Mouse (Mus musculus) kidney, postnatal 0 days (tissue): ENCODE data around the gene Xylt1. TPM values are rescaled to one million over a fixed set of nuclear protein-coding genes. Genes with fewer than 3 reads are reported as not detected.

Experiments used
- ATAC-seq: fragments of 200-750 bp; cut with Nextera tagmentation; replicated peaks from 2 replicates; pipeline ENCODE4 v1.8.0; 2017; ENCODE audit warnings: low read depth, moderate number of reproducible peaks, moderate TSS enrichment, moderate library complexity; ENCODE audit not compliant: low FRiP score
- DNase-seq: peaks from one replicate; pipeline ENCODE4 v3.0.0-alpha.2; 2016; ENCODE audit warnings: low spot score
- H3K27ac ChIP-seq: fragments of 300-500 bp; sonication (generic); 2 replicates; pipeline ENCODE4 v1.5.1; 2014; ENCODE audit warnings: mild to moderate bottlenecking
- H3K27me3 ChIP-seq: fragments of 300-500 bp; sonication (generic); 2 replicates; pipeline ENCODE4 v1.6.1; 2014; ENCODE audit warnings: low read length, mixed read lengths; ENCODE audit not compliant: insufficient read depth
- H3K36me3 ChIP-seq: fragments of 300-500 bp; sonication (generic); 2 replicates; pipeline ENCODE4 v1.6.1; 2014; ENCODE audit warnings: low read length, mixed read lengths; ENCODE audit not compliant: insufficient read depth
- H3K4me1 ChIP-seq: fragments of 300-500 bp; sonication (generic); replicated peaks from 2 replicates; pipeline ENCODE4 v1.6.1; 2014; ENCODE audit warnings: antibody characterized with exemption, low read length, mixed read lengths; ENCODE audit not compliant: insufficient read depth
- H3K4me2 ChIP-seq: fragments of 300-500 bp; sonication (generic); 2 replicates; pipeline ENCODE4 v1.6.1; 2014; ENCODE audit warnings: mild to moderate bottlenecking, low read length, moderate library complexity, mixed read lengths
- H3K4me3 ChIP-seq: fragments of 300-500 bp; sonication (generic); replicated peaks from 2 replicates; pipeline ENCODE4 v1.5.1; 2014; ENCODE audit warnings: low read depth, low read length
- H3K9ac ChIP-seq: fragments of 300-500 bp; sonication (generic); 2 replicates; pipeline ENCODE4 v1.6.1; 2014; ENCODE audit warnings: low read depth, low read length
- H3K9me3 ChIP-seq: fragments of 300-500 bp; sonication (generic); replicated peaks from 2 replicates; pipeline ENCODE4 v1.6.1; 2016; ENCODE audit warnings: low read length, inconsistent platforms, mixed read lengths
- CTCF ChIP-seq: IDR thresholded peaks from 2 replicates; pipeline ENCODE4 v1.5.1; 2016; ENCODE audit warnings: antibody characterized with exemption, low read depth, mild to moderate bottlenecking, moderate library complexity
- WGBS: fragments of 180-500 bp; shearing (Covaris S2); extraction: QIAGEN DNeasy Blood & Tissue Kit; methylation state at CpG from one replicate; pipeline ENCODE4 v1.1.7; 2014; 5-methylcytosine and 5-hydroxymethylcytosine counted together
- polyA plus RNA-seq: library from polyadenylated mRNA; unstranded; fragments of >200 nt; fragmentation: Nextera tagmentation; extraction: Ambion mirVana; gene quantifications from 2 replicates; pipeline ENCODE4 v1.2.1, GENCODE M21; 2015

The Xylt1 gene
- polyA plus RNA-seq, 1 experiment from 2014 or later = 1.7 TPM

- Histone ChIP-seq H3K4me1 (0 out of 2 replicates have a peak, but pooled peaks cover 3% of the 10 kb centered on the region), H3K27ac (no peak overlapping the region), H3K36me3 (no peaks in the 10 kb centered on the region), H3K9me3 (no peaks in the 10 kb centered on the region), H3K27me3 (no peaks in the 10 kb centered on the region), H3K4me2 (no peak overlapping the region), H3K9ac (no peak overlapping the region), H3K4me3 (no peak overlapping the region)
- DNase-seq (peak; percentile 7), ATAC-seq (no peak)
- WGBS = 41% methylated on average over 8 of the region's 8 CpGs
- no peak for TF ChIP-seq CTCF
Observed at GRCm38 (mm10) chr7:117508090-117508489, 127.3 kb downstream of the Xylt1 start.

DNA sequence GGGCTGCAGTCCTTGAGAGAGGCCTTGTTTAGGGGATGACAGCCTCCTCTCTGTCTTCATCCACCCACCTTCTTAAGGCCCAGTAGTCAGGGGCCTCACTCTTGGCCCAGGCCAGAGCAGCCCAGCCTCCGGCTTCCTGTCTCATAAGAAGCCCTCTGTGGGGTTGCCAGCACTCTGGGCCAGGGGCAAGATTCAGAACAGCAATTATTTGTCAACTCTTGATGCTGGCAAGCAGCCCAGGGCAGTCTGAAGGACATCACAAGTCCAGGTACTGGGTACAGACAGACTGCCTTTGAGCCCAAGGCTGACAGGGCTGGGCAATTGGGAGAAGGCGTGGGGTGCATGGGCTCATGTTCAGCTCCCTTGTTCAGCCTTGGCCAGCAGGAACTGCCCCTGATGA is 129.3 kb downstream of the Xylt1 start:
- Histone ChIP-seq H3K4me2 (no peak overlapping the region), H3K27me3 (no peaks in the 10 kb centered on the region), H3K27ac (no peak overlapping the region), H3K9ac (no peak overlapping the region), H3K9me3 (no peaks in the 10 kb centered on the region), H3K4me3 (no peak overlapping the region), H3K4me1 (0 out of 2 replicates have a peak, but pooled peaks cover 3% of the 10 kb centered on the region), H3K36me3 (no peaks in the 10 kb centered on the region)
- ATAC-seq (no peak), DNase-seq (no peak)
- 98% methylated on average over 2 of the region's 2 CpGs for whole genome bisulfite sequencing
- no peak for TF ChIP-seq CTCF

DNA sequence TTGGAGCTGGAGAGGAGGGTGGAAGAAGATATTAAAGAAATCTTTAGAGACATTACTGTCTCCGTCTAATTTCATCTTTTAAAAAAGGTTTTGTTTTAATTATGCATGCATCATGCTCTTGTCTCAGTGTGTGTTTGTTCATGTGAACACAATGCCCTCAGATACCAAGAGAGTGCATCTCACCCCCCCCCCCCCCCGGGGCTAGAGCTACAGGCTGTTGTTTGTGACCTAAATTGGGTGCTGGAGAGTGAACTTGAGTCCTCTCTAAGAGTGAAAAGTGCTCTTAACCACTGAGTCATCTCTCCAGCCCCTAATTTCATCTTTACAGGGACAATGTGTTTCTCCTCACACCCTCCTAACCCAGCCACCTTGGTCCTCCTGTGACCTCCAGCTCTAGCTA is 131.5 kb downstream of the Xylt1 start:
- DNase-seq (no peak), ATAC-seq (no peak)
- 75% methylated on average over 2 of the region's 2 CpGs for WGBS
- H3K36me3 ChIP-seq = no peaks in the 10 kb centered on the region
- no peak overlapping the region for H3K9ac ChIP-seq
- no peaks in the 10 kb centered on the region for H3K27me3 ChIP-seq
- no peak overlapping the region for H3K4me3 ChIP-seq
- H3K27ac ChIP-seq = no peak overlapping the region
- H3K4me2 ChIP-seq = no peak overlapping the region
- H3K9me3 ChIP-seq = no peaks in the 10 kb centered on the region
- no peak for TF ChIP-seq CTCF
- no peaks in the 10 kb centered on the region for H3K4me1 ChIP-seq

DNA sequence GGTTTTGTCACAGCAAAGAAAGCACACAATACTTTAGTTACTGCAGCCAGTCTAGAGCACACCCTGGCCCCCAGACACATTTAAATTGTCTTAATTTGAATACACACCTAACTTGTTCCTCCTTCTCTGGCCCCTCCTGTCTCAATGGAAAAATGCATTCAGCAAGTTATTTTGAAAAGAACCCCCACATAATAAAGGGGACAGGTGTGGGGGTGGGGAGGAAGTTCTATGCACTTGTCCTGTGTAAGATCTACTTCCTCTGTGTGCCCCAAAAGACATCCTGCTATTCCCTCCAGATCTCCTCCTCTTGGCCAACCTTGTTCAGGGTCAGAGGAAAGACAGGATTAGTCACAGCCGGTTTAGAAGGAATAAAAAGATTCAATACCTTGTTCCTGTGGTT is 135.0 kb downstream of the Xylt1 start:
- DNase-seq (no peak), ATAC-seq (no peak)
- Histone ChIP-seq H3K9ac (no peak overlapping the region), H3K4me1 (no peaks in the 10 kb centered on the region), H3K9me3 (no peaks in the 10 kb centered on the region), H3K4me2 (no peak overlapping the region), H3K36me3 (no peaks in the 10 kb centered on the region), H3K27ac (no peak overlapping the region), H3K27me3 (no peaks in the 10 kb centered on the region), H3K4me3 (no peak overlapping the region)
- WGBS = 65% methylated on average over 1 of the region's 1 CpGs
- TF ChIP-seq CTCF = no peak

- H3K9ac ChIP-seq = no peak overlapping the region
- H3K9me3 ChIP-seq = no peaks in the 10 kb centered on the region
- H3K4me1 ChIP-seq = 0 out of 2 replicates have a peak, but pooled peaks cover 1% of the 10 kb centered on the region
- ATAC-seq = no peak; the same call in 1 of the 2 replicates
- WGBS = 20% methylated on average over 4 of the region's 4 CpGs
- peak; percentile 22 for DNase-seq
- no peaks in the 10 kb centered on the region for H3K36me3 ChIP-seq
- no peak overlapping the region for H3K4me2 ChIP-seq
- TF ChIP-seq CTCF = no peak
- H3K4me3 ChIP-seq = no peak overlapping the region
- no peak overlapping the region for H3K27ac ChIP-seq
- no peaks in the 10 kb centered on the region for H3K27me3 ChIP-seq
Observed at GRCm38 (mm10) chr7:117516896-117517295, 136.1 kb downstream of the Xylt1 start.

DNA sequence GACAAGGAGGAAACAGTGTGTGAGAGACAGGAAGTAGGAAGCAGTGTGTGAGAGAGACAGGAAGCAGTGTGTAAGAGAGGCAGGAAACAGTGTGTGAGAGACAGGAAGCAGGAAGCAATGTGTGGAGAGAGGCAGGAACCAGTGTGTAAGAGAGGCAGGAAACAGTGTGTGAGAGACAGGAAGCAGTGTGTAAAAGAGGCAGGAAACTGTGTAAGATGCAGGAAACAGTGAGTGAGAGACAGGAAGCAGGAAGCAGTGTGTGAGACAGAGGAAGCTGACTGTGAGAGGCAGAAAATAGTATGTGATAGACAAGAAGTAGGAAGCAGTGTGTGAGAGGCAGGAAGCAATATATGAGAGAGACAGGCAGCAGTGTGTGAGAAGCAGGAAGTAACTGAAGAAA is 140.6 kb downstream of the Xylt1 start:
- Histone ChIP-seq H3K36me3 (no peaks in the 10 kb centered on the region), H3K4me1 (0 out of 2 replicates have a peak, but pooled peaks cover 4% of the 10 kb centered on the region), H3K9ac (no peak overlapping the region), H3K27ac (no peak overlapping the region), H3K4me3 (no peak overlapping the region), H3K4me2 (no peak overlapping the region), H3K27me3 (no peaks in the 10 kb centered on the region), H3K9me3 (no peaks in the 10 kb centered on the region)
- no peak for TF ChIP-seq CTCF
- DNase-seq (no peak), ATAC-seq (no peak)

DNA sequence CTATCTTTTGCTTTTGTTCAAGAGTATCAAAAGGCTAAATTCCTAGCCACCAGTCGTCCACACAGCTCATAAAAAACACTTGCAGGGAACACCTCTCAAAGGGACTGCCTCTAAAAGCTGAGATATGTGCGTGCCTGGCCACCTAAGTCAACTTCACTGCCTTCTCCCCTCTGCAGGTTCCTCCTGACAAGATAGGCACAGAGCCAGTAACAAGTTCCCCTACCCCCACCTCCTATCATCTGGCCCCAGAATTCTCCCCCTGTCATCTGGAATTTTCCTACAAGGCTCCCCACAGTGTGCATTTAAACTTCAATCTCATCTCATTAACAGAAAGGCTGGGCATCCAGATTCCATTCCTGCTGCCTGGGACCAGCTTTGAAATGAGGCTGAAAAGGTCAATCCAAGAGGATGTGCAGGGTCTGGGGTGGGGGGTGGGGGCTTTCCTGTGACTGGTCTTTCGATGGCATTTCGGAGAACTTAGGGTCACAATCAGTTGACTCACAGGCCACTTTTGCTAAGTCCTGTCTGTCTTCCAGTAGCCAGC is 141.4 kb downstream of the Xylt1 start:
- no peak overlapping the region for H3K9ac ChIP-seq
- no peaks in the 10 kb centered on the region for H3K27me3 ChIP-seq
- H3K9me3 ChIP-seq = no peaks in the 10 kb centered on the region
- TF ChIP-seq CTCF = no peak
- H3K4me2 ChIP-seq = no peak overlapping the region
- ATAC-seq (no peak), DNase-seq (no peak)
- 56% methylated on average over 4 of the region's 4 CpGs for WGBS
- no peak overlapping the region for H3K4me3 ChIP-seq
- no peak overlapping the region for H3K27ac ChIP-seq
- H3K4me1 ChIP-seq = 0 out of 2 replicates have a peak, but pooled peaks cover 4% of the 10 kb centered on the region
- H3K36me3 ChIP-seq = no peaks in the 10 kb centered on the region
